Mouse (Mus musculus): ENCODE measurements around the gene Nmnat3.

DNA sequence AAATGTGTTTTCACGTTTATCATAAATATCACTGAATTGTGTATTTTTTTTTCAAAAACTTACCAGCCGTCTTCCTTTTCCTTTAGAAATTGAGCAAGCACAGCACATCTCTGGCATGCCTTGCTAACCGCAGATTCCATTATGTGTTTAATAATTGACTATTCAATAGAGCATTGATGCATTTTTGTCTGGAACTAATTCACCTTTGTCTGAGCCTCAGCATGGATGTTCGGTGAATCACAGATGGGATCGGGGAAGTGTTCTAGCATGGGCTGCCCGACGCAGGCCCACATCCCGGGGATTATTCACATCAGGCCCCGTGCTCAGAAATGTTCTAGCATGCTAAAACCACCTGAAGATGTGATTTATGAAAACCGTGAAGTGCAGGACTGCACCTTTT lies 12.2 kb upstream of the Nmnat3 start:
- no peak for TF ChIP-seq CTCF (conservative IDR thresholded peaks at IDR 0.05; ENCODE audit: low read length)
- TF ChIP-seq POU5F1 (IDR thresholded peaks at IDR 0.05; ENCODE audit: borderline replicate concordance, low read length) = no peak
- no peak for TF ChIP-seq NANOG (IDR thresholded peaks at IDR 0.05; ENCODE audit: borderline replicate concordance, low read length)

All from E14TG2a.4 (cell line).